Mouse (Mus musculus): ENCODE measurements at regions not wholly inside any gene's neighbourhood (a gene's known extent, or its start where the extent isn't known, plus 50 kb on each side); places are given as distances from the start of the nearest gene placed in this dataset.

DNA sequence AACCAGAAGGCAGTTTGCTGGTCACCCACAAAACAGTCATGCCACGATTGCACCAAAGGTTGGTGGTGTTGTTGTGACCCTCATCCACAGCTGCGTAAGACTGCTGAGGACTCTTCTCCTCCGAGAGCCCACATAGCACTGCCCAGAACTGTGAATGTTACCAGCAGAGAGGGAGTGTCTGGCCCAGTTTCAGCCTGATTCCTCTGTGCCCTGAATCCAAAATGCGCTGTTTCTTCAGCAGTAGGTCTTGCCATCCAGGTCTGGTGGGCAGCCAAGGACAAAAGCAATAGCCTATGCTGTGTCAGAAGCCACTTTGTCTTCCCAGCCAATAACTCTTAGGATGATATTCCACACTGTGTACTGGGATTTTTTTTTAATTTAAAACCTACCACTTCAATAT lies 144.7 kb upstream of the Teddm2 start:
- TF ChIP-seq CTCF (IDR thresholded peaks at IDR 0.05; ENCODE audit: low read depth) = no peak
- no peak for TF ChIP-seq EP300 (IDR thresholded peaks at IDR 0.05; ENCODE audit: low read depth)

Measured in heart, postnatal 0 days (tissue).